Mouse (Mus musculus): ENCODE measurements around the gene Olfr401.
"Not testable (repeated sequence)": the region's sequence is repeated elsewhere in the genome, so short reads cannot be mapped to it uniquely, and the experiment has no call there.

The Olfr401 gene

DNA sequence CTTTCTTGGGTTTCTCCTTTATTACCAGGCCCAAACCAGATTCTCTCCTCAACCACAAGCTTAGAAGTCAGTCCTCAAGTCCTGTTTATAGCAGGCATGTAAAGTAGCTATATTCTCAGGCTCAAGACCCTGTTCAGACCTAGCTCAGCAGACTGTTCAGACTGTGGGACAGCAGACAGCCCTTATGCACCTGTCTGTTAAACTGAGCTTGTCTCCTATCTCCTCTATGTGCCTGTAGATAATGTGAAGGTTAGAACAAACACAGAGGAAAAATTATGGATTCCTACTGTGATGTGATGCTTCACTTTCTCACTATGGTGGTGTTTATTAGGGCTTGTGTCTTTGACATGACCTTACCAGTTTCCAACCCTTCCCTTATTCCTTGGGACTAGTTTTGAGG, at the start of gene Olfr401:
Olfr401 (plus strand) TSS at position 301 of the 400 bp plus-strand sequence.
- DNase-seq: no peak

DNA sequence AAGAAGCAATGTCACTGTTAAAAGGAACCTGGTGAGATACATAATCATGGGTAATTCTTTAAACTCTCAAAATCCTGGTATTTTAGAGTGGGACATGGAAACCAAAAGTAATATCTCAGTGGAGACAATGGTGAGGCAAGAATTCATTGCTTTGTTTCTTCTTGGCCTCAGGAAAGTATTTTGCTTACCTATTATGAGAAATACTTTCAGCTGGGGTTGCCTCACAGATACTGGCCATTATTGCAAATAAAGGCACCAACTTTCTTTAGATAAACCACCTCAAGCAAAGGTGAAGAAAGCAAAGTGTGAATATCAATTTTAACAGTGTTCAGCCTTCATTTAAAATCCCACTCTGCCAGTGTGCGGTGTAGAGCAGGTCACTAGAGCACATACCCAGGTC, 43.9 kb upstream of the Olfr401 start, which contains the start of gene Zfp616:
Zfp616 (plus strand) TSS at position 301 of the 400 bp plus-strand sequence.
- DNase-seq: no peak

DNA sequence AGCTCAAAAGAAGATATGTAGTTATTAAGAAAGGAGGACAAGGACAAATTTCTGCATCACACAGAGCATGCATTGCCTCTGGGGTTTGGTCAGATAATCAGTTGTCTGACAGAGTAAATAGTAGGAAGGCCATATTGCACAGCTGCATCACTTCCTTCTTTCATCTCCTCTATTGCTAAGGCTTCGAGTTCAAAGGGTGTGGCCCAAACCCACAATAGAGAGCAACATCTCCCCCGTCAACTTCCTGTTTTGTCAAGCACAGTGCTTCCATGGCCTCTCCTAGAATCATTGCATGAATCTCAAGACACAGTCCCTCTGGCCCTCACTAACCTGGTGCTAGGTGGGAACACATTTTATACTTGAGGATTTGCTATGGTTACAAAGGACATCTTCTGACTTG, 12.8 kb upstream of the Olfr401 start:
- no peak for DNase-seq

DNA sequence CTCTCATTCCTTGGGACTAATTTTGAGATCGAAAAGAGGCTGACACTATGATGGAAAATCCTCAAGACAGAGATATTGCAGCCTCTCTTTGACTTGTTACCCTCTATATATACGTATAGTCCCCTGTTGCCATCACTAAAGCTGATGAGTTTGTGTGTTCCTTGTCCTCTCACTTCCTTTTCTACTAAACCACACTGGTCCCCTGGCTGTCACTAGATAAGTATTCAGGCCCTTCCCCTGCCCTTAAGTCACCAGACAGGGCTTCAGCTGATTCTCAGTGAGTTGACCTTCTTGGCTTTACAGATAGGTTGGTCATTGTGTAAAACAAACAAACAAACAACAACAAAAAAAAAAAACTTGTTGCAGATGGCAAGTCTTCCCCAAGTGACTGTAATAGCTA, 12.0 kb upstream of the Olfr401 start:
- DNase-seq: no peak

DNA sequence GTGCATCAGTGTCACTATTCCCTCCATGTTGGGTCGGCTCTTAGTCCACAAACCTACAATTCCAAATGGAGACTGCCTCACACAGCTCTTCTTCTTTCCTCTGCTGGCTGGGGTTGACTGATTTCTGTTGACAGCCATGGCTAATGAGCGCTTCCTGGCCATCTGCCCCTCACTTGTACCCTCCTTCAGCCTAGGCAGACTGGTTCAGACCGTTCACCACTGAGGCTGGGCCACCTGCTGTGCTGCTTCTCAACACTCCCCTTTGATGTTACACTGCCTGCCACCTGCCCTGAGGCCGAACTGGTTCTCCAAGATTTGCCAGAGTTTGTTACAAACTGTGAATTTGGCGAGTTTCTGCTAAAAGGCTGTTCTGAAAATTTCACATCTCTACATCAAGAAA, 8.4 kb upstream of the Olfr401 start:
- DNase-seq: no peak

DNA sequence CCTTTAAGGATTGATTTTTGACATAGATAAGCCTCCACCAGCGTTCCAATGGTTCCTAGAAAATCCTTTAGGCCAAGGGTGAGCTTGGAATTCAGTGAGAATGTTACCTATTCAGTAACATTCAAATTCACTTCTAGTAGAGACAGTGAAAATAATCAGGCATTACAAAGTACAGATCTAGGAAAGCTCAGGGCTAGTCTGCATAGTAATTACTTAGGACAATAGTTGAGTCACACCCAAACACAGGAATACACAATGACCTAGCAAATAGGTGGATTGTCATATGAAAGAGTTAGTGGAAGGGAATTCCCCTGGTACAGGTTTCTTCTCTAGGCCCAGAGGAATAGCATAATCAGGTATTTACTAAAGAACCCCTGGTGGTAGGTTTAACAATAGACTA, 26.5 kb downstream of the Olfr401 start:
- DNase-seq: not testable (repeated sequence)

DNA sequence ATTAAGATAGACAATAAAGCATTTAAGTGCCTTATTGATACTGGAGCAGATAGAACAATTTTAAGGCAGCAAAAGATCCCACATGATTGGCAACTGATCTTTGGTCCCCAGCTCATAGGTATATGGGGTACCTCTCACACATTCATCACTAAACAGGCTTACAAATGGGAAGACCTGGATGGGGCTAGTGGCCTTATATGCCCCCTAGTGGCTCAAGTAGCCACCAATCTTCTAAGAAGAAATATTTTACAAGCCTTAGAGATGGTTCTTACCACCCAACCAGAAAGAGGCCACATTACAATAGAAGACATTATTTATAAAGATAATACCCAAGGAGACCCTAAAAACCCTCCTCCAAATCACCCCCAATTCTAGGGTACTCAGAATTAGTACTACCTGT, 32.4 kb downstream of the Olfr401 start:
- no peak for DNase-seq

DNA sequence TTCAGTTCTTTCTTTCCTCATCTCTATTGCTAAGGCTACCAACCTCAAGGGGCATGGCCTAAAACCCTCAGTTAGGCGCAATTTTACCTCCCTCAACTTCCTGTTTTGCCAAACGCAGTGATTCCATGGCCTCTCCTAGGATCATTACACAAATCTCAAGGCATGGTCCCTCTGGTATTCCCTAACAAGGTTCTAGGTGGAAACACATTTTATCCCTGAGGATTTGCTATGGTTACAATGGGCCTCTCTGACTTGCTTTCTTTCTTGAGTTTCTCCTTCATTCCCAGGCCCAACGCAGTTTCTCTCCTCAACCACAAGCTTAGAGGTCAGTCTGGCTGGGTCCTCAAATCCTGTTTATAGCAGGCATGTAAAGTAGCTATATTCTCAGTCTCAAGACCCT, 39.7 kb downstream of the Olfr401 start, which contains the start of gene Olfr402:
Olfr402 (plus strand) TSS at position 301 of the 400 bp plus-strand sequence.
- no peak for DNase-seq

DNA sequence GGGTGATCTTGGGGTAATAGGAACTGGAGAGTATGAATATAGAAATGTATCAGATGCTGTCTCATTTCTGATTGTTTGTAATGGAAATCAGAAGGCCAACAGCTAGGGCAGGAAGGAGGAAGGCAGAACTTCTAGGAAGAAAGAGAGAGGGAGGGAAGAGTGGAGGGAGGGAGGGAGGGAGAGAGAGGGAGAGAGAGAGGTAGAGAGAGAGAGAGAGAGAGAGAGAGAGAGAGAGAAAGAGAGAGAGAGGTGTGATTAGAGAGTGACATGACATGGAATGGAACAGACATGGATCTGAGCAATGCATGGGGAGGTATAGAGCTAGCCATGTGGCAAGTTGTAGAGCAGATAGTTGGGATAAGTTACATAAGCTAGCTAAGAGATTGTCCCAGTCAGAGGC, 55.3 kb downstream of the Olfr401 start:
- DNase-seq: no peak

Measured in thymus, postnatal 14 days (tissue).